18 mouse cellular contexts compared by ENCODE assay signal in genomic region chr8:35180075-35180474, GRCm38 (mm10).
DNase-seq lines count a peak whose midpoint lies in the region; TF ChIP-seq lines count a peak whose summit lies in the region.
"Had no signal": no experiment of that assay in that cellular context is flagged by ENCODE, and none has a peak within 500 bp of the region (broad histone marks: within the 10 kb centered on the region; RNA-seq: fewer than 3 reads in every experiment).

No protein-coding gene starts in this region.

- peak; percentile 46 for DNase-seq in heart, embryonic 10.5 days (ENCODE audit: low spot score)
- no peak for DNase-seq in heart, postnatal 14 days
- DNase-seq in right cerebral cortex, postnatal 14 days, result peak; percentile 25
- DNase-seq in right cerebral cortex, postnatal 4 days, result no peak
- DNase-seq in layer of hippocampus, adult 18-20 months (ENCODE audit: low spot score in 2 of 2), result peak; percentile 66 to 83
- DNase-seq in kidney, postnatal 36 days, result no peak
- no peak for DNase-seq in thymus, adult 2 months
- DNase-seq: adrenal gland, postnatal 36 days; gastrocnemius, postnatal 14 days; liver; lung, adult 2 months; thymus, postnatal 14 days had no signal

- peaks cover 4% of the 10 kb centered on the region; the same call in 1 of the 2 replicates for H3K4me1 ChIP-seq in heart, embryonic 10.5 days
- H3K4me1 ChIP-seq in thymus, adult 2 months (replicated peaks; ENCODE audit: control insufficient read depth, insufficient read depth, low read length), result peaks cover 5% of the 10 kb centered on the region
- H3K4me1 ChIP-seq: forebrain, embryonic 15.5 days; heart, embryonic 12.5 days; midbrain, embryonic 13.5 days had no signal

- TF ChIP-seq POLR2A in thymus, adult 2 months (IDR thresholded peaks at IDR 0.05; ENCODE audit: control insufficient read depth, extremely low read depth, insufficient read depth, low read length, poor library complexity), result no peak

- WGBS in heart, embryonic 10.5 days, result 57% methylated on average over 3 of the region's 3 CpGs
- WGBS in thymus, adult 2 months, result 95% methylated on average over 3 of the region's 3 CpGs

- no peak for TF ChIP-seq CTCF in thymus, adult 2 months (IDR thresholded peaks at IDR 0.05; ENCODE audit: borderline replicate concordance, control insufficient read depth, extremely low read depth, insufficient read depth, low read length, poor library complexity)

- no peaks in the 10 kb centered on the region for H3K27me3 ChIP-seq in heart, embryonic 10.5 days (ENCODE audit: insufficient read depth, poor library complexity, severe bottlenecking)
- no peaks in the 10 kb centered on the region for H3K27me3 ChIP-seq in thymus, adult 2 months (ENCODE audit: control insufficient read depth, insufficient read depth, low read length)
- H3K27me3 ChIP-seq: forebrain, embryonic 15.5 days; heart, embryonic 12.5 days; midbrain, embryonic 13.5 days had no signal

- intact Hi-C loops in heart, postnatal 14 days (cut with DNase I), result no loop called here

- H3K27ac ChIP-seq in heart, embryonic 10.5 days, result no peak overlapping the region
- no peak overlapping the region for H3K27ac ChIP-seq in thymus, adult 2 months (ENCODE audit: control insufficient read depth, insufficient read depth, low read length)
- H3K27ac ChIP-seq: forebrain, embryonic 15.5 days; kidney, postnatal 0 days; macrophage; midbrain, embryonic 13.5 days had no signal

- no peaks in the 10 kb centered on the region for H3K36me3 ChIP-seq in heart, embryonic 10.5 days
- no peaks in the 10 kb centered on the region for H3K36me3 ChIP-seq in thymus, adult 2 months (ENCODE audit: control insufficient read depth, insufficient read depth, low read length)
- H3K36me3 ChIP-seq: forebrain, embryonic 15.5 days; heart, embryonic 12.5 days; midbrain, embryonic 13.5 days had no signal

- no peak overlapping the region for H3K4me3 ChIP-seq in heart, embryonic 10.5 days
- H3K4me3 ChIP-seq in thymus, adult 2 months (ENCODE audit: control insufficient read depth, insufficient read depth, low read length), result no peak overlapping the region
- H3K4me3 ChIP-seq: erythroblast, embryonic 14.5 days; forebrain, embryonic 15.5 days; heart, embryonic 12.5 days; midbrain, embryonic 13.5 days had no signal

- no peaks in the 10 kb centered on the region for H3K9me3 ChIP-seq in heart, embryonic 10.5 days
- H3K9me3 ChIP-seq: forebrain, embryonic 15.5 days; midbrain, embryonic 13.5 days had no signal

Comparison
In these comparisons a context has a peak if more than half of its experiments do, and no peak if none do; other contexts are left out.
1. DNase-seq: peak in heart, embryonic 10.5 days (single experiment), right cerebral cortex, postnatal 14 days (single experiment) and layer of hippocampus, adult 18-20 months (2 of 2); none in heart, postnatal 14 days (0 of 2), right cerebral cortex, postnatal 4 days (single experiment), kidney, postnatal 36 days (0 of 2) and thymus, adult 2 months (single experiment).